Mouse (Mus musculus) midbrain, embryonic 16.5 days (tissue): ENCODE results near the gene Cacna2d3. TPM values are rescaled to one million over a fixed set of nuclear protein-coding genes. Genes with fewer than 3 reads are reported as not detected.

ENCODE experiments used
- ATAC-seq: fragments of 200-750 bp; cut with Nextera tagmentation; 2 replicates; pipeline ENCODE4 v1.8.0; 2017; ENCODE audit warnings: moderate TSS enrichment
- H3K27ac ChIP-seq: fragments of 300-500 bp; sonication (generic); 2 replicates; pipeline ENCODE4 v1.5.1; 2014; ENCODE audit warnings: mild to moderate bottlenecking, low read length, mixed read lengths
- H3K27me3 ChIP-seq: fragments of 300-500 bp; sonication (generic); 2 replicates; pipeline ENCODE4 v1.6.1; 2014; ENCODE audit warnings: low read depth, low read length, mixed read lengths; ENCODE audit not compliant: control insufficient read depth, insufficient read depth
- H3K36me3 ChIP-seq: fragments of 300-500 bp; sonication (generic); 2 replicates; pipeline ENCODE4 v1.6.1; 2014; ENCODE audit warnings: mild to moderate bottlenecking, low read length, moderate library complexity, mixed read lengths; ENCODE audit not compliant: control insufficient read depth, insufficient read depth
- H3K4me1 ChIP-seq: fragments of 300-500 bp; sonication (generic); 2 replicates; pipeline ENCODE4 v1.6.1; 2014; ENCODE audit warnings: mild to moderate bottlenecking, low read length, mixed read lengths; ENCODE audit not compliant: control insufficient read depth, insufficient read depth
- H3K4me2 ChIP-seq: fragments of 300-500 bp; sonication (generic); 2 replicates; pipeline ENCODE4 v1.6.1; 2014; ENCODE audit warnings: mild to moderate bottlenecking, low read length, mixed read lengths
- H3K4me3 ChIP-seq: fragments of 300-500 bp; sonication (generic); 2 replicates; pipeline ENCODE4 v1.5.1; 2014; ENCODE audit warnings: low read depth, mild to moderate bottlenecking, low read length, moderate library complexity, mixed read lengths
- H3K9ac ChIP-seq: fragments of 300-500 bp; sonication (generic); 2 replicates; pipeline ENCODE4 v1.6.1; 2014; ENCODE audit warnings: low read depth, low read length, mixed read lengths
- H3K9me3 ChIP-seq: fragments of 300-500 bp; sonication (generic); replicated peaks from 2 replicates; pipeline ENCODE4 v1.6.1; 2014; ENCODE audit warnings: mild to moderate bottlenecking, low read length, mixed read lengths; ENCODE audit not compliant: control insufficient read depth, poor library complexity, severe bottlenecking
- WGBS: fragments of 180-500 bp; shearing (Covaris S2); extraction: QIAGEN DNeasy Blood & Tissue Kit; methylation state at CpG from one replicate; pipeline ENCODE4 v1.1.7; 2014; 5-methylcytosine and 5-hydroxymethylcytosine counted together
- polyA plus RNA-seq: library from polyadenylated mRNA; unstranded; fragments of >200 nt; fragmentation: Nextera tagmentation; extraction: Ambion mirVana; gene quantifications from 2 replicates; pipeline ENCODE4 v1.2.1, GENCODE M21; 2015

Cacna2d3 gene
- polyA plus RNA-seq, 1 experiment from 2014 or later = 31.0 TPM

DNA sequence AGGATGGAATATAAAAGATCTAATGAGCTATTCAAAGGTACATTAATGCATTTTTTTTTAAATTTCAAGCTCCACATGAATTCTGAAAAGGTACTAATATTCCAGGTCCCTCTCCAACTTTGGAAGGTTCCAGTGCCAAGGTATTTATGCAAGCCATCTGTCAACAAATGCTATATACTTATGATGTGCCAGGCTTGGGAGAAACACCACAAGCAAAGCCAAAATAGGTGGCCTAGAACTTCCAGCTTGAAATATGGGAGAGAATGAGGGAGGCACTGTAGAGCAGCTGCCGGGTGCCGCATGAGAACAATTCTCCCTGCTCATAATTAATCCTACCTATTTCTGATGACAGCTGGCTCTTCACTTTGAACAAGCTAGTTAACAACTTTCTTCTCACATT lies 860.5 kb downstream of the Cacna2d3 start:
- H3K27me3 ChIP-seq = no peaks in the 10 kb centered on the region
- H3K9me3 ChIP-seq = 0 out of 2 replicates have a peak, but pooled peaks cover 5% of the 10 kb centered on the region
- WGBS = 91% methylated on average over 2 of the region's 2 CpGs
- no peak overlapping the region for H3K4me3 ChIP-seq
- no peaks in the 10 kb centered on the region for H3K36me3 ChIP-seq
- H3K4me2 ChIP-seq = no peak overlapping the region
- ATAC-seq = no peak
- H3K9ac ChIP-seq = no peak overlapping the region
- H3K27ac ChIP-seq = no peak overlapping the region
- no peaks in the 10 kb centered on the region for H3K4me1 ChIP-seq

Other genes with a start within 250 kb of the Cacna2d3 start
- 410 and 411 TPM in 2 replicates for gene Selenok, start 246.4 kb upstream of the Cacna2d3 start, polyA plus RNA-seq